Mouse (Mus musculus): ENCODE measurements around the gene Mfap1a. TPM values are rescaled to one million over a fixed set of nuclear protein-coding genes. Genes with fewer than 3 reads are reported as not detected.

Mfap1a gene
- total RNA-seq, 2 experiments from 2014 or later = 14.5 to 15.4 TPM

DNA sequence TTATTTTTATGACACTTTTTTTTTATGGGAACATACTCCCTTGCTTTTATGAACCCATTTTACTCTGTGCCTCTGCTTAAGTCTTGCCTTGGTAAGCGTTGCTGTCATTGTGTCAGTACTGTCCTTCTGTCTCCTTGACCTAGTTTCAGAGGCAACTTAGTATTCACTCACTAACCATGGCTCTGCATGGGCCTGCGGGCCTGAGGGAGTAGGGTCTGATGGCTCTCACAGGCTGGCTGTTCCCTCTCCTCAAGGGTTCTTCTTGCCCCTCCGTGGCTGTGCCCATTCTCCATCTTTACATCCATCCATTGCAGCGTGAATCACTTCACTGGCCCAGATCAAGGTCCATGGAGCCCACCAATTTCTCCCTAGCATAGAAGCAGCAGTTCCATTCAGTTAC is 60.0 kb downstream of the Mfap1a start:
- no peak for DNase-seq
- intact Hi-C loops (cut with DNase I; ENCODE audit: low total_unique reads) = no loop called here

DNA sequence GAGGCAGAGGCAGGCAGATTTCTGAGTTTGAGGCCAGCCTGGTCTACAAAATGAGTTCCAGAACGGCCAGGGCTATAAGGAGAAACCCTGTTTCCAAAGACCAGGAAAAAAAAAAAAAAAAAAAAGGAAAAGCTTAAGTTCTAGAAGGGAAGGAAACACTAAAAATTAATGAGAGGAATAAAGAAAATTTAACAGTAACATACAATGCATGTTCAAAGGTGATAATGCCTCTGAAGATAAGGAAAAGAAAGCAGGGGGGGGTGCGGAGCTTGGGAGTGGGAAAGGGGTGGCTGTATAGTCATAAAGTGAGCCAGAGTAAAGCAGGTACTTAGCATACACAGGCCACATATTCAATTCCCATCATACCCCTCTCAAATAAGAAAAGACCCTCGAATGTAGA is 61.3 kb downstream of the Mfap1a start:
- intact Hi-C loops (cut with DNase I; ENCODE audit: low total_unique reads) = no loop called here
- DNase-seq = no peak

DNA sequence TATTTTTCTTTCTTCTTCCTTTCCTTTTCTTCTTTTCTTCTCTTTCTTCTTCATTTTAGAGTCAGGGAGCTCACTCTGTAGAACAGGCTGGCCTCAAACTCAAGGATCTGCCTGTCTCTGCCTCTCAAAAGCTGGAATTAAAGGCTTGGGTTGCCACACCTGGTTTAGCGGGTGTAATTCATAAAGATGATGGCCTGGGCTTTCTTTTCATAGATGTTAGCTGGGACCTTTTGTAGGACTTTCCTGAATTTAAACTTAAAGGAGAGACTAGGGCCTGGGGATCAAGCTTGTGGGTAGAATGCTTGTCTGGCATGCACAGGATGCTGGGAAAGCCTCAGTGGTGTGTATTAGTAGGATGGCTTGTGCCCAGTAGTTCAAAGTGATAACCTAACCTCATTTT is 62.3 kb downstream of the Mfap1a start, which contains the start of gene Ell3:
TSS of gene Ell3 (minus strand) at position 101 of the 400 bp plus-strand sequence.
- intact Hi-C loops (cut with DNase I; ENCODE audit: low total_unique reads) = no loop called here
- DNase-seq = no peak

DNA sequence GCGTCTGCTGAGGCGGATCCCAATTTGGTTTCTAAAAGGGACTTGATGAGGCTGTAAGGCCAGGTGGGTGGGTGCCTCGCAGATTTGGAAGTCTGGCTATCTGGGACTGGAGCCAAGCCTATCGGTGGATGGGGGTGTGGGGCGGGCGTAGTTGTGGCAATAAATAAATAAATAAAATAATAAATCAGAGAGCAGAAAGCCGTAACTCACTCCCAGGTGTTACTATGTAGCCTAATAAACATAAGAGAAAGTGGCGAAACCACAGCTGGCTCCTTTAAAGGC is 63.5 kb downstream of the Mfap1a start:
- DNase-seq = no peak
- intact Hi-C loops (cut with DNase I; ENCODE audit: low total_unique reads) = no loop called here

DNA sequence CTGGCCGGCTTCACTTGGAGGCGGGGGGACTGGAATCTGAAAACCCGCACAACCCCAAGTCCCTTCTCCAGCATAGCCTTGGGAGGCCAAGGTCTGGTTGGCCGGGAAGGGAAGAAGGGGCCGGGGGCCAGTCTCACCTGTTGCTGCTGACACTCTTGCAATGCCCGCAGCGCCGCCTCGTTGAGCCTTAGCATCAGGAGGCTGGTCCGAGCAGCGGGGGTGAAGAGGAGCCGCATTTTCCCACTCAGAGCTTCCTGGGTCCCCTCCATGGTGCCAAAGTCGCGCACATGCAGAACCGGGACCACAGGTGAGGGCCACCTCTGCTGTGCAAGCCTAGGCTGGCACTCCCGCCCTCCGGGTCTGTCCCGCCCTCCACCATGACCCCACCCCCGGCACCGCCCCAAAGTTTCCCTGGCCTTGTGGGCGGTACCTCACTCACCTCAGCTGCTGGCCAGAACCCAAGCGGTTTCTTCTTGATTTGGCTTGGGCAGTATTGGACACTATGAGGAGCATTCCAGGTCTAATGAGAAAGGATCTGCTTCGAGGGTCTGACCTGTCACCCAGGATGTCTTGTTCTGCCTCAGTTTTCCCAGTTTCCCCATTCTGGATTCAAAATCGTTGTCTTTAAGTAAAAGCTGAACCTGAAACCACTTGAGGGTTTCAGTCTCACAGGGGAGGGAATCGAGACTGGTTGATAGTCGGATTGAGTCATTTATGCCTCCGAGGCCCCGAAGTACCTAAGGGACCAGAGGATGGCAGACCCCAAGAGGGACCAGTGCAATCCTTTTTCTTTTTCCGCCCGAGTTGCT is 64.0 kb downstream of the Mfap1a start:
- intact Hi-C loops (cut with DNase I; ENCODE audit: low total_unique reads) = no loop called here
- peak; percentile 36 for DNase-seq

Small RNAs within 50 kb of the gene (microRNA-seq; reads per million reads assigned to microRNA genes)
- gene Gm22953 = 0 reads per million in 2 experiments

Other genes starting within 250 kb of the Mfap1a start
- 10 to 100 TPM; 12.1 to 17.3 TPM for gene Trp53bp1, start 235.3 kb downstream of the Mfap1a start, total RNA-seq (2021)
- gene Map1a, start 217.1 kb downstream of the Mfap1a start, total RNA-seq (2021) = 1 to 10 TPM; 7.5 to 9.3 TPM
- 10 to 100 TPM; 30.8 to 34.8 TPM for gene Ppip5k1, start 151.3 kb downstream of the Mfap1a start, total RNA-seq (2021)
- under 1 TPM in 1 of 2 experiments, not detected in 1; 0.44 TPM for gene Ckmt1, start 149.0 kb downstream of the Mfap1a start, total RNA-seq (2021)
- gene Strc, start 119.5 kb downstream of the Mfap1a start, total RNA-seq (2021) = not detected
- gene Pdia3, start 92.9 kb downstream of the Mfap1a start, total RNA-seq (2021) = 10 to 100 TPM; 64.0 to 86.2 TPM
- gene Catsper2, start 92.9 kb downstream of the Mfap1a start, total RNA-seq (2021) = 1 to 10 TPM; 2.1 to 2.4 TPM
- gene Ell3, start 62.4 kb downstream of the Mfap1a start, total RNA-seq (2021) = not detected
- gene Serf2, start 57.5 kb downstream of the Mfap1a start, total RNA-seq (2021) = 100 to 1,000 TPM; 363 to 364 TPM
- gene Hypk, start 53.4 kb downstream of the Mfap1a start, total RNA-seq (2021) = 10 to 100 TPM; 15.2 to 22.0 TPM
- not detected for gene Serinc4, start 49.9 kb downstream of the Mfap1a start, total RNA-seq (2021)
- 10 to 100 TPM; 21.5 to 23.0 TPM for gene Mfap1b, start 32.6 kb downstream of the Mfap1a start, total RNA-seq (2021)
- 1 to 10 TPM; 1.8 to 2.0 TPM for gene Wdr76, start 58 bp upstream of the Mfap1a start, total RNA-seq (2021)

Measured in gastrocnemius, postnatal 14 days (tissue).